Mouse (Mus musculus) hindbrain, postnatal 0 days (tissue): ENCODE data around the gene Gpr183. TPM values are rescaled to one million over a fixed set of nuclear protein-coding genes. Genes with fewer than 3 reads are reported as not detected.

Experiments used
- ATAC-seq: fragments of 200-750 bp; cut with Nextera tagmentation; 2 replicates; pipeline ENCODE4 v1.8.0; 2017; ENCODE audit warnings: mild to moderate bottlenecking, moderate TSS enrichment, moderate library complexity
- DNase-seq: peaks from one replicate; pipeline ENCODE4 v3.0.0-alpha.2; 2015; ENCODE audit warnings: low spot score
- H3K27ac ChIP-seq: fragments of 300-500 bp; sonication (generic); 2 replicates; pipeline ENCODE4 v1.5.1; 2014; ENCODE audit warnings: mild to moderate bottlenecking
- H3K27me3 ChIP-seq: fragments of 300-500 bp; sonication (generic); 2 replicates; pipeline ENCODE4 v1.6.1; 2014; ENCODE audit warnings: low read length, mixed read lengths; ENCODE audit not compliant: insufficient read depth
- H3K36me3 ChIP-seq: fragments of 300-500 bp; sonication (generic); 2 replicates; pipeline ENCODE4 v1.6.1; 2014; ENCODE audit warnings: low read length, mixed read lengths; ENCODE audit not compliant: insufficient read depth
- H3K4me1 ChIP-seq: fragments of 300-500 bp; sonication (generic); 2 replicates; pipeline ENCODE4 v1.6.1; 2014; ENCODE audit warnings: antibody characterized with exemption, low read length, mixed read lengths; ENCODE audit not compliant: insufficient read depth
- H3K4me2 ChIP-seq: fragments of 300-500 bp; sonication (generic); 2 replicates; pipeline ENCODE4 v1.6.1; 2014; ENCODE audit warnings: low read depth, mild to moderate bottlenecking, low read length, moderate library complexity, mixed read lengths
- H3K4me3 ChIP-seq: fragments of 300-500 bp; sonication (generic); 2 replicates; pipeline ENCODE4 v1.5.1; 2014; ENCODE audit warnings: low read length
- H3K9ac ChIP-seq: fragments of 300-500 bp; sonication (generic); replicated peaks from 2 replicates; pipeline ENCODE4 v1.6.1; 2014; ENCODE audit warnings: mild to moderate bottlenecking, low read length, moderate library complexity, mixed read lengths
- H3K9me3 ChIP-seq: fragments of 300-500 bp; sonication (generic); 2 replicates; pipeline ENCODE4 v1.6.1; 2016; ENCODE audit warnings: low read length, mixed read lengths
- CTCF ChIP-seq: IDR thresholded peaks from 2 replicates; pipeline ENCODE4 v1.5.1; 2016; ENCODE audit warnings: antibody characterized with exemption, control low read depth, low read depth
- WGBS: fragments of 180-500 bp; shearing (Covaris S2); extraction: QIAGEN DNeasy Blood & Tissue Kit; methylation state at CpG from one replicate; pipeline ENCODE4 v1.1.7; 2014; 5-methylcytosine and 5-hydroxymethylcytosine counted together
- polyA plus RNA-seq: library from polyadenylated mRNA; unstranded; fragments of >200 nt; fragmentation: Nextera tagmentation; extraction: Ambion mirVana; gene quantifications from 2 replicates; pipeline ENCODE4 v1.2.1, GENCODE M21; 2015
- total RNA-seq: library from RNA; depleted of rRNA; stranded (reverse); fragments of >200 nt; gene quantifications from 2 replicates; pipeline ENCODE4 v1.2.3, GENCODE M21; 2014

Gene Gpr183
- total and polyA plus RNA-seq, 2 experiments from 2014 or later: 0.56 to 1.3 TPM

GRCm38 (mm10) chr14:121954129-121954528 lies 10.9 kb downstream of the Gpr183 start:
- H3K4me2 ChIP-seq: no peak overlapping the region
- no peak for TF ChIP-seq CTCF
- WGBS: 93% methylated on average over 11 of the region's 11 CpGs
- DNase-seq (no peak), ATAC-seq (no peak)
- no peak overlapping the region for H3K27ac ChIP-seq
- H3K4me3 ChIP-seq: no peak overlapping the region
- no peaks in the 10 kb centered on the region for H3K4me1 ChIP-seq
- H3K9ac ChIP-seq: no peak overlapping the region
- no peaks in the 10 kb centered on the region for H3K36me3 ChIP-seq
- no peaks in the 10 kb centered on the region for H3K27me3 ChIP-seq
- H3K9me3 ChIP-seq: no peaks in the 10 kb centered on the region

DNA sequence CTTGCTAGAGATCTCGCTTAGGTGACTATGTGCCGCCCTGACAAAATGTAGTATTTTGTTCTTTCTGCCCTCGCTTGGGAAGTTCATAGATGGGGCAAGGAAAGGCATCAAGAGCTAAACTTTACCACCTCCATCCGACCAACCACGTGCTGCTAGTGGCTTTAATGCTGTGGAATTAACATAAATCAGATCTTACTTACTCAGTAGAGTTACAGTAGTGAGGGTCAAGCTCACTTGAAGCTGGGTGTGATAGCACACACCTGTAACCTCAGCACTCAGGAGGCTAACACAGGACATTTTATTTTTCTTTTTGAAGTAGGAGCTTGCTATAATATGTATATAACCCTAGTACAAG lies 13.0 kb downstream of the Gpr183 start:
- no peaks in the 10 kb centered on the region for H3K4me1 ChIP-seq
- H3K36me3 ChIP-seq: no peaks in the 10 kb centered on the region
- H3K9me3 ChIP-seq: no peaks in the 10 kb centered on the region
- no peak overlapping the region for H3K4me3 ChIP-seq
- no peak for TF ChIP-seq CTCF
- no peaks in the 10 kb centered on the region for H3K27me3 ChIP-seq
- no peak overlapping the region for H3K27ac ChIP-seq
- 92% methylated on average over 5 of the region's 5 CpGs for WGBS
- H3K9ac ChIP-seq: no peak overlapping the region
- no peak for DNase-seq
- ATAC-seq: no peak
- no peak overlapping the region for H3K4me2 ChIP-seq

- no peak overlapping the region for H3K9ac ChIP-seq
- no peak overlapping the region for H3K4me3 ChIP-seq
- WGBS: 89% methylated on average over 2 of the region's 2 CpGs
- no peaks in the 10 kb centered on the region for H3K9me3 ChIP-seq
- DNase-seq (no peak), ATAC-seq (no peak)
- TF ChIP-seq CTCF: no peak
- H3K27me3 ChIP-seq: no peaks in the 10 kb centered on the region
- H3K36me3 ChIP-seq: no peaks in the 10 kb centered on the region
- no peaks in the 10 kb centered on the region for H3K4me1 ChIP-seq
- no peak overlapping the region for H3K4me2 ChIP-seq
- no peak overlapping the region for H3K27ac ChIP-seq
Measured at GRCm38 (mm10) chr14:121951399-121952045, 13.5 kb downstream of the Gpr183 start.

DNA sequence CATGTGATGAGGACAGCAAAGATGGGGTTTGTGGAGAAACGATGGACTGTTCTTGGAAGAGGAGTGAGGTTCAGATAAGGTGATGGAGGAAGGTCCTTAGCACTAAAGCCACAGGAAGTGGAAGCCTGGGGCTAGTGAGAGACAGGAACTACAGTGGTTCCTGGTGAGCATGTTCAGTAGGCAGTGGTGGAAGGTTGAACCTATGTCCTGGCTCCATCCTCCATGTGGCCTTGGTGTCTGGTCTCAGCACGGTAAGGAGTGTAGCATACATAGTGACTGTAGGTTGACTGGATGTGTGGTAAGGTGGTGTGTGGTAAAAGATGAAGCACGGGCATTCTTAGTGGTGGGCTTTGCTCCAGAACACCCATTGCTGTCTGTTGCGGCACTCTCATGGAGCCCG lies 15.1 kb downstream of the Gpr183 start:
- TF ChIP-seq CTCF: no peak

GRCm38 (mm10) chr14:121949436-121949835 lies 15.6 kb downstream of the Gpr183 start:
- Histone ChIP-seq H3K9me3 (no peaks in the 10 kb centered on the region), H3K4me1 (no peaks in the 10 kb centered on the region), H3K27me3 (no peaks in the 10 kb centered on the region), H3K36me3 (no peaks in the 10 kb centered on the region), H3K4me2 (no peak overlapping the region), H3K4me3 (no peak overlapping the region), H3K27ac (no peak overlapping the region), H3K9ac (no peak overlapping the region)
- TF ChIP-seq CTCF: no peak
- no peak for DNase-seq
- no peak for ATAC-seq
- 99% methylated on average over 3 of the region's 3 CpGs for WGBS

More for the DNA sequence above, 15.1 kb downstream of the Gpr183 start:
- H3K4me2 ChIP-seq: no peak overlapping the region
- no peak overlapping the region for H3K27ac ChIP-seq
- no peak overlapping the region for H3K4me3 ChIP-seq
- H3K4me1 ChIP-seq: no peaks in the 10 kb centered on the region
- H3K9ac ChIP-seq: no peak overlapping the region
- no peaks in the 10 kb centered on the region for H3K27me3 ChIP-seq
- WGBS: 96% methylated on average over 5 of the region's 5 CpGs
- DNase-seq: no peak
- no peak for ATAC-seq
- H3K36me3 ChIP-seq: no peaks in the 10 kb centered on the region
- H3K9me3 ChIP-seq: no peaks in the 10 kb centered on the region

DNA sequence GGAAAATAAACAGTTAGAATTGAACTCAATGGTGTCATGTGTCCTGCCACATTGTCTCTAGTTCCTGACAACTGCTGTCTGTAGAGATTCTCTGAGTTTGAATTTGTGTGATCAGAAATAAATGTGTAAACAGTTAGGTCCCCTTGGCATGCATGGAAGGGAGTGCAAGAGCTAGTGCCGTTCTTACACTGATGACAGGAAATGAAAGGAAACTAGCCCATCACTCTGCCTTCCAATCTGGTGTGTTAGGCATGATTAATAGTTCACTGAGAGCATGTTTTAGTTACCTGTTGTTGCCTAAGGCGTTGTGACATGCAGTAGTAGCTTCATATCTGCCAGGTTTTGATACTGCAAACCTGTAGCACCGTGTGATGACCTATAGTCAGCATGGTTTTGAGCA lies 17.0 kb downstream of the Gpr183 start:
- TF ChIP-seq CTCF: no peak

DNA sequence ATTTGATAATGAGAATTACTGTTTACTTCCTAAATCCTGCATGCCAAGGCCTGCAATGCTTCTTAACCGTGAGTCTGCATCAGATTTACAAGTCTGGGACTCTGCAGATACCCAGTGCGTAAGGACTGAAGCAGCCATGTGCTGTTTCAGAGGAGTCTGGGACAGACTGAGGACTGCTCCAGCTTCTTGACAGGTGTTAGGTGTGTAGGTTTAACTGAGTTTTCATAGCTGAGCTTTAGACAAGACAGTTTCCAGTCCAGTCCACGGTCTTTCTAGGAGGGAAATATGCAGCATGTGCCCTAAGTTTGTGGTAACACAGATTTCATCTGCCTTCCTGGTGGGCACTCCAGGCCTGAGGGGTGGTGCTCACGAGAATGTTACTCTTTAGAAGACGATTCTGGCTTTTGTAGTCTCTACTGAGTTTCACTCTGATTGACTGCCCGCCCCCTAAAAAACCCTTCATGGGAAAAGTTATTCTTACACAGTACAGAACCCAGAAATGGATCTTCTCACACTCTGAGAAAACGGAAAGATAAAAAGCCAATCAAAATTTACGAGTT lies 17.7 kb downstream of the Gpr183 start:
- Histone ChIP-seq H3K9ac (no peak overlapping the region), H3K27me3 (no peaks in the 10 kb centered on the region), H3K9me3 (no peaks in the 10 kb centered on the region), H3K4me3 (no peak overlapping the region), H3K4me2 (no peak overlapping the region), H3K4me1 (no peaks in the 10 kb centered on the region), H3K36me3 (no peaks in the 10 kb centered on the region), H3K27ac (no peak overlapping the region)
- ATAC-seq (no peak), DNase-seq (no peak)
- WGBS: 80% methylated on average over 8 of the region's 8 CpGs
- TF ChIP-seq CTCF: no peak

More for the DNA sequence above, 17.0 kb downstream of the Gpr183 start:
- H3K4me3 ChIP-seq: no peak overlapping the region
- H3K27me3 ChIP-seq: no peaks in the 10 kb centered on the region
- no peak overlapping the region for H3K9ac ChIP-seq
- no peaks in the 10 kb centered on the region for H3K36me3 ChIP-seq
- DNase-seq: no peak
- H3K4me2 ChIP-seq: no peak overlapping the region
- no peaks in the 10 kb centered on the region for H3K9me3 ChIP-seq
- no peak for ATAC-seq
- H3K27ac ChIP-seq: no peak overlapping the region
- 82% methylated on average over 3 of the region's 3 CpGs for WGBS
- no peaks in the 10 kb centered on the region for H3K4me1 ChIP-seq
